ENCODE assay signal across 20 mouse cellular contexts in the genomic region with DNA sequence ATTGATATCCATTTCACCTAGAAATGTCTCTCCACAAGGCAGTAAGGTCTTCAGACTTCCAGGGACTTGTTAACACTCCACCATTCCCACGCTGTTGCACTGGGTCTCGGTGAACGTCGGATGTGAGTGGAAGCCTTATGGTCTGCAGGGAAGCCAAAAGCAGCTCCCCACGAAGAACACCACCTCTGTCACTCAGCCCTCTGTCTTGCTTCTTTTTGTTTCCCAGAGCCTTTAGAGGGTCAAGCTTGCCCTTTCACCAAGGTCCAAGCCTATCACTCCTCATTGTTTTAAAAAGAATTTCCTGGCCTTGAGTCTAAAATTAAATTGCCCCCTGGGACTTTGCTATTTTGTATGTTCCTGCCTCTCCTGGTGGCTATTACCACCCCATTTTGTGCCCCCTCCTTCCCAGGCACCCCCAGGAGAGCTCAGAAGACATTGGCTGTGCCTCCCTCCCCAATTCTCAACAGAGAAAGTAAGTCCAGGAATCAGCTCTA. TPM values are rescaled to one million over a fixed set of nuclear protein-coding genes. Genes with fewer than 3 reads are reported as not detected.
DNase-seq lines count a peak whose midpoint lies in the region; ATAC-seq and TF ChIP-seq lines count a peak whose summit lies in the region.
"Had no signal": no experiment of that assay in that cellular context is flagged by ENCODE, and none has a peak within 500 bp of the region (broad histone marks: within the 10 kb centered on the region; RNA-seq: fewer than 3 reads in every experiment).

No protein-coding gene starts in this region.

- H3K4me2 ChIP-seq in heart, embryonic 13.5 days = no peak overlapping the region
- H3K4me2 ChIP-seq in hindbrain, embryonic 14.5 days (replicated peaks) = no peak overlapping the region
- H3K4me2 ChIP-seq: embryonic facial prominence, embryonic 12.5 days; forebrain, embryonic 15.5 days; neural tube, embryonic 15.5 days had no signal

- intact Hi-C loops in left cerebral cortex, adult 2 months (cut with DNase I) = no loop called here
- intact Hi-C loops in left cerebral cortex, postnatal 25 days (cut with DNase I) = no loop called here

- TF ChIP-seq CTCF in left cerebral cortex, adult 2 months (IDR thresholded peaks at IDR 0.05) = no peak
- no peak for TF ChIP-seq CTCF in bone marrow, adult 2 months (IDR thresholded peaks at IDR 0.05; ENCODE audit: control insufficient read depth, insufficient read depth, low read length)

- DNase-seq in heart, embryonic 10.5 days (ENCODE audit: low spot score) = no peak
- DNase-seq in heart, postnatal 4 days = no peak
- DNase-seq in left cerebral cortex, adult 2 months (ENCODE audit: extremely low spot score in 1 of 2, low spot score in 2 of 2) = no peak
- no peak for DNase-seq in left cerebral cortex, postnatal 25 days (ENCODE audit: low spot score in 2 of 2)
- no peak for DNase-seq in hindbrain, embryonic 14.5 days (ENCODE audit: low spot score)
- no peak for DNase-seq in gastrocnemius, postnatal 25 days
- DNase-seq: adrenal gland, postnatal 10 days; B cell, adult 2 months; cerebellum, adult 18-20 months; layer of hippocampus, adult 9-11 months; midbrain, embryonic 14.5 days; right cerebral cortex, postnatal 25 days; thymus, postnatal 25 days had no signal

- H3K9ac ChIP-seq in heart, embryonic 13.5 days = no peak overlapping the region
- no peak overlapping the region for H3K9ac ChIP-seq in hindbrain, embryonic 14.5 days
- H3K9ac ChIP-seq: embryonic facial prominence, embryonic 12.5 days; forebrain, embryonic 15.5 days; liver, embryonic 14.5 days; neural tube, embryonic 15.5 days had no signal

- no peaks in the 10 kb centered on the region for H3K9me3 ChIP-seq in heart, embryonic 10.5 days
- no peaks in the 10 kb centered on the region for H3K9me3 ChIP-seq in heart, embryonic 13.5 days
- H3K9me3 ChIP-seq in hindbrain, embryonic 14.5 days (ENCODE audit: control insufficient read depth, low read length) = no peaks in the 10 kb centered on the region
- H3K9me3 ChIP-seq: embryonic facial prominence, embryonic 12.5 days; forebrain, embryonic 15.5 days; neural tube, embryonic 15.5 days had no signal

- no peaks in the 10 kb centered on the region for H3K36me3 ChIP-seq in heart, embryonic 10.5 days
- no peaks in the 10 kb centered on the region for H3K36me3 ChIP-seq in heart, embryonic 13.5 days
- H3K36me3 ChIP-seq in hindbrain, embryonic 14.5 days (replicated peaks; ENCODE audit: control insufficient read depth, insufficient read depth) = no peaks in the 10 kb centered on the region
- H3K36me3 ChIP-seq: embryonic facial prominence, embryonic 12.5 days; forebrain, embryonic 15.5 days; neural tube, embryonic 15.5 days had no signal

- H3K27ac ChIP-seq in heart, embryonic 10.5 days = peak overlapping the region; percentile 37; the same call in 1 of the 2 replicates
- H3K27ac ChIP-seq in left cerebral cortex, adult 2 months = peak overlapping the region; percentile 0
- peak overlapping the region; percentile 47 for H3K27ac ChIP-seq in bone marrow, adult 2 months (ENCODE audit: control insufficient read depth, insufficient read depth, low read depth, low read length, poor library complexity)
- peak overlapping the region; percentile 66 for H3K27ac ChIP-seq in heart, embryonic 13.5 days (replicated peaks)
- H3K27ac ChIP-seq in hindbrain, embryonic 14.5 days = no peak overlapping the region
- H3K27ac ChIP-seq: embryonic facial prominence, embryonic 12.5 days; forebrain, embryonic 15.5 days; liver, embryonic 14.5 days; neural tube, embryonic 15.5 days had no signal

- no peak for ATAC-seq in heart, embryonic 13.5 days (ENCODE audit: extremely low read depth, insufficient number of reproducible peaks, low FRiP score, low TSS enrichment)
- no peak for ATAC-seq in hindbrain, embryonic 14.5 days (ENCODE audit: low FRiP score)
- ATAC-seq: forebrain, embryonic 15.5 days had no signal

- no peak overlapping the region for H3K4me3 ChIP-seq in heart, embryonic 10.5 days
- H3K4me3 ChIP-seq in left cerebral cortex, adult 2 months = no peak overlapping the region
- H3K4me3 ChIP-seq in bone marrow, adult 2 months (replicated peaks; ENCODE audit: control insufficient read depth, low read depth, low read length) = no peak overlapping the region
- no peak overlapping the region for H3K4me3 ChIP-seq in heart, embryonic 13.5 days
- H3K4me3 ChIP-seq in hindbrain, embryonic 14.5 days (replicated peaks; ENCODE audit: low read length) = no peak overlapping the region
- H3K4me3 ChIP-seq: embryonic facial prominence, embryonic 12.5 days; forebrain, embryonic 15.5 days; myocyte; neural tube, embryonic 15.5 days had no signal

- no peak for TF ChIP-seq POLR2A in bone marrow, adult 2 months (IDR thresholded peaks at IDR 0.05; ENCODE audit: borderline replicate concordance, control insufficient read depth, low read depth, low read length)

- no peaks in the 10 kb centered on the region for H3K27me3 ChIP-seq in heart, embryonic 10.5 days (ENCODE audit: insufficient read depth, poor library complexity, severe bottlenecking)
- H3K27me3 ChIP-seq in heart, embryonic 13.5 days (replicated peaks) = no peaks in the 10 kb centered on the region
- no peaks in the 10 kb centered on the region for H3K27me3 ChIP-seq in hindbrain, embryonic 14.5 days (ENCODE audit: control insufficient read depth, insufficient read depth, low read length)
- H3K27me3 ChIP-seq: embryonic facial prominence, embryonic 12.5 days; forebrain, embryonic 15.5 days; neural tube, embryonic 15.5 days had no signal

- WGBS in heart, embryonic 10.5 days = 72% methylated on average over 5 of the region's 5 CpGs
- 80% methylated on average over 5 of the region's 5 CpGs for WGBS in bone marrow, adult 2 months
- WGBS in heart, embryonic 13.5 days = 58% methylated on average over 5 of the region's 5 CpGs
- 68% methylated on average over 5 of the region's 5 CpGs for WGBS in hindbrain, embryonic 14.5 days

- peaks cover 18% of the 10 kb centered on the region for H3K4me1 ChIP-seq in heart, embryonic 10.5 days
- H3K4me1 ChIP-seq in bone marrow, adult 2 months (ENCODE audit: control insufficient read depth, insufficient read depth, low read length) = peaks cover 10% of the 10 kb centered on the region
- H3K4me1 ChIP-seq in heart, embryonic 13.5 days = peaks cover 12% of the 10 kb centered on the region
- H3K4me1 ChIP-seq in hindbrain, embryonic 14.5 days (replicated peaks; ENCODE audit: control insufficient read depth, insufficient read depth, low read length) = no peaks in the 10 kb centered on the region
- H3K4me1 ChIP-seq: embryonic facial prominence, embryonic 12.5 days; forebrain, embryonic 15.5 days; neural tube, embryonic 15.5 days had no signal

RNA-seq across cellular contexts. Expression of gene Ets1, which starts 20.4 kb away (rescaled TPM):
- polyA plus RNA-seq in heart, embryonic 10.5 days (2016; fragmentation: Nextera tagmentation; extraction: Ambion mirVana) = 47.2 and 50.2 TPM in 2 replicates
- total RNA-seq in heart, postnatal 4 days (2021) = 100 to 1,000 TPM in 1 of 2 experiments, 10 to 100 TPM in 1; 97.5 to 106 TPM
- 10 to 100 TPM in 1 of 2 experiments, 1 to 10 TPM in 1; 7.8 to 11.2 TPM for total RNA-seq in left cerebral cortex, adult 2 months (2021)
- total RNA-seq in left cerebral cortex, postnatal 25 days (2021) = 10 to 100 TPM; 11.2 to 12.9 TPM
- polyA plus RNA-seq in bone marrow, adult 2 months (2011; ENCODE audit: insufficient read depth, insufficient read length, low replicate concordance, missing spikeins) = 23.5 and 34.5 TPM in 2 replicates
- polyA plus RNA-seq in heart, embryonic 13.5 days (2015; fragmentation: Nextera tagmentation; extraction: Ambion mirVana) = 46.9 and 48.3 TPM in 2 replicates
- polyA plus RNA-seq in hindbrain, embryonic 14.5 days (2014; fragmentation: Nextera tagmentation; extraction: Ambion mirVana) = 19.1 and 20.9 TPM in 2 replicates
- total RNA-seq in gastrocnemius, postnatal 25 days (2021) = 10 to 100 TPM; 19.1 to 21.7 TPM

Comparison
In these comparisons a context has a peak if more than half of its experiments do, and no peak if none do; other contexts are left out.
1. RNA of gene Ets1, which starts 20.4 kb away (total RNA-seq): 97.5 to 106 TPM in heart, postnatal 4 days; 19.1 to 21.7 TPM in gastrocnemius, postnatal 25 days, 11.2 to 12.9 TPM in left cerebral cortex, postnatal 25 days and 7.8 to 11.2 TPM in left cerebral cortex, adult 2 months; every median in the first group is over 4 times any median in the second.